Mouse (Mus musculus) lung, postnatal 0 days (tissue): Measurements from ENCODE around the gene Igf2bp3.

ENCODE experiments used
- CTCF ChIP-seq: IDR thresholded peaks from 2 replicates; pipeline ENCODE4 v1.5.1; 2016; ENCODE audit warnings: antibody characterized with exemption, mild to moderate bottlenecking
- EP300 ChIP-seq: IDR thresholded peaks from 2 replicates; pipeline ENCODE4 v1.6.1; 2016; ENCODE audit warnings: antibody characterized with exemption, mild to moderate bottlenecking, control low read depth

- TF ChIP-seq CTCF = peak; percentile 72
- TF ChIP-seq EP300 = no peak
Observed at GRCm38 (mm10) chr6:49208297-49208930, 6.3 kb downstream of the Igf2bp3 start.
